Mouse (Mus musculus): ENCODE data around the gene Nrk.

DNA sequence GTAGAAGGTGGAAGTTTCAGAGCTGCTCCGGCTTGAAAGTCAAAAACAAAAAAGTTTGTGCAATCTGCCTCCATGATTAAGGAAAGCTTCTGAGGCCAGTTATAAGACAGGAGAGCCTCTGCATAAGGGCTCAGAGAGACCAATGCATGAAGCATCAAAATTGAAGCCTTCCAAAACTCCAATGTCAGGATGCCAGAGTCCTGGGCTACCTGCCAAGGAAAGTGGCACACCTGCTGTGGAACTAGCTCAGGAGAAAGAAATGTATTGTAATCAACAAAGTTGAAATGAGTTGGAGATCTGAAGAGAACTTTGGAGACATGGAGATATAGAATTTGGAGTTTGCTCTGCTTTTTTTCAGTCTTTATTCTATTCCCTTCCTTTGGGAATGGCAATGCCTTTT lies 123.4 kb downstream of the Nrk start:
- TF ChIP-seq CTCF (IDR thresholded peaks at IDR 0.05; ENCODE audit: borderline replicate concordance, control insufficient read depth, extremely low read depth, insufficient read depth, low read length, poor library complexity) (no peak), POLR2A (IDR thresholded peaks at IDR 0.05; ENCODE audit: control insufficient read depth, extremely low read depth, insufficient read depth, low read length, poor library complexity) (no peak)

Measured in thymus, adult 2 months (tissue).